Mouse (Mus musculus): ENCODE data around the gene Ftl1. TPM values are rescaled to one million over a fixed set of nuclear protein-coding genes. Genes with fewer than 3 reads are reported as not detected.

Ftl1 gene
- polyA plus RNA-seq, 1 experiment from 2014 or later = 4,320 TPM

Small RNAs within 50 kb of the gene (microRNA-seq; reads per million reads assigned to microRNA genes)
- 0.95 reads per million, percentile 12 among the genes with 10 or more reads in this experiment for gene Gm22133 (ENCODE audit: borderline number of aligned reads)

Other genes with a start within 250 kb of the Ftl1 start
- gene Dkkl1, start 247.7 kb downstream of the Ftl1 start, polyA plus RNA-seq (2014; fragmentation: Nextera tagmentation; extraction: Ambion mirVana) = 1.9 and 2.4 TPM in 2 replicates
- 129 and 131 TPM in 2 replicates for gene Tead2, start 244.1 kb downstream of the Ftl1 start, polyA plus RNA-seq (2014; fragmentation: Nextera tagmentation; extraction: Ambion mirVana)
- 2.1 and 2.2 TPM in 2 replicates for gene Cd37, start 220.8 kb downstream of the Ftl1 start, polyA plus RNA-seq (2014; fragmentation: Nextera tagmentation; extraction: Ambion mirVana)
- 0.32 and 0.47 TPM in 2 replicates for gene Slc6a16, start 218.8 kb downstream of the Ftl1 start, polyA plus RNA-seq (2014; fragmentation: Nextera tagmentation; extraction: Ambion mirVana)
- gene Slc6a21, start 182.4 kb downstream of the Ftl1 start, polyA plus RNA-seq (2014; fragmentation: Nextera tagmentation; extraction: Ambion mirVana) = not detected in 2 replicates
- 7.0 and 9.8 TPM in 2 replicates for gene Trpm4, start 126.1 kb downstream of the Ftl1 start, polyA plus RNA-seq (2014; fragmentation: Nextera tagmentation; extraction: Ambion mirVana)
- gene Hrc, start 124.6 kb downstream of the Ftl1 start, polyA plus RNA-seq (2014; fragmentation: Nextera tagmentation; extraction: Ambion mirVana) = 24.3 and 30.1 TPM in 2 replicates
- gene Ppfia3, start 92.9 kb downstream of the Ftl1 start, polyA plus RNA-seq (2014; fragmentation: Nextera tagmentation; extraction: Ambion mirVana) = 2.0 and 3.7 TPM in 2 replicates
- 1.6 and 1.7 TPM in 2 replicates for gene Lin7b, start 89.3 kb downstream of the Ftl1 start, polyA plus RNA-seq (2014; fragmentation: Nextera tagmentation; extraction: Ambion mirVana)
- 51.6 and 72.0 TPM in 2 replicates for gene Snrnp70, start 64.1 kb downstream of the Ftl1 start, polyA plus RNA-seq (2014; fragmentation: Nextera tagmentation; extraction: Ambion mirVana)
- gene Kcna7, start 54.2 kb downstream of the Ftl1 start, polyA plus RNA-seq (2014; fragmentation: Nextera tagmentation; extraction: Ambion mirVana) = 0.37 and 0.45 TPM in 2 replicates
- gene Ntf5, start 46.2 kb downstream of the Ftl1 start, polyA plus RNA-seq (2014; fragmentation: Nextera tagmentation; extraction: Ambion mirVana) = 3.2 TPM in 2 replicates
- 0.33 and 0.46 TPM in 2 replicates for gene Lhb, start 39.1 kb downstream of the Ftl1 start, polyA plus RNA-seq (2014; fragmentation: Nextera tagmentation; extraction: Ambion mirVana)
- gene Gys1, start 25.0 kb downstream of the Ftl1 start, polyA plus RNA-seq (2014; fragmentation: Nextera tagmentation; extraction: Ambion mirVana) = 99.1 and 106 TPM in 2 replicates
- 98.2 and 104 TPM in 2 replicates for gene Ruvbl2, start 21.8 kb downstream of the Ftl1 start, polyA plus RNA-seq (2014; fragmentation: Nextera tagmentation; extraction: Ambion mirVana)
- gene Bax, start 7.0 kb upstream of the Ftl1 start, polyA plus RNA-seq (2014; fragmentation: Nextera tagmentation; extraction: Ambion mirVana) = 91.3 and 146 TPM in 2 replicates
- gene Tulp2, start 22.0 kb upstream of the Ftl1 start, polyA plus RNA-seq (2014; fragmentation: Nextera tagmentation; extraction: Ambion mirVana) = 1.5 and 2.2 TPM in 2 replicates
- gene Gm45808, start 26.9 kb upstream of the Ftl1 start, polyA plus RNA-seq (2014; fragmentation: Nextera tagmentation; extraction: Ambion mirVana) = not detected in 2 replicates
- 4.6 and 4.9 TPM in 2 replicates for gene Dhdh, start 28.9 kb upstream of the Ftl1 start, polyA plus RNA-seq (2014; fragmentation: Nextera tagmentation; extraction: Ambion mirVana)
- 165 and 186 TPM in 2 replicates for gene Nucb1, start 50.5 kb upstream of the Ftl1 start, polyA plus RNA-seq (2014; fragmentation: Nextera tagmentation; extraction: Ambion mirVana)
- gene Ppp1r15a, start 66.4 kb upstream of the Ftl1 start, polyA plus RNA-seq (2014; fragmentation: Nextera tagmentation; extraction: Ambion mirVana) = 28.5 and 28.8 TPM in 2 replicates
- 1.1 TPM in 2 replicates for gene Plekha4, start 66.4 kb upstream of the Ftl1 start, polyA plus RNA-seq (2014; fragmentation: Nextera tagmentation; extraction: Ambion mirVana)
- 0.31 and 1.5 TPM in 2 replicates for gene Hsd17b14, start 95.0 kb upstream of the Ftl1 start, polyA plus RNA-seq (2014; fragmentation: Nextera tagmentation; extraction: Ambion mirVana)
- 69.1 and 73.2 TPM in 2 replicates for gene Bcat2, start 110.3 kb upstream of the Ftl1 start, polyA plus RNA-seq (2014; fragmentation: Nextera tagmentation; extraction: Ambion mirVana)
- not detected in 2 replicates for gene Fgf21, start 155.6 kb upstream of the Ftl1 start, polyA plus RNA-seq (2014; fragmentation: Nextera tagmentation; extraction: Ambion mirVana)
- not detected in 2 replicates for gene Fut1, start 157.4 kb upstream of the Ftl1 start, polyA plus RNA-seq (2014; fragmentation: Nextera tagmentation; extraction: Ambion mirVana)
- gene Izumo1, start 161.9 kb upstream of the Ftl1 start, polyA plus RNA-seq (2014; fragmentation: Nextera tagmentation; extraction: Ambion mirVana) = 0.34 and 0.35 TPM in 2 replicates
- 13.9 and 14.5 TPM in 2 replicates for gene Rasip1, start 167.6 kb upstream of the Ftl1 start, polyA plus RNA-seq (2014; fragmentation: Nextera tagmentation; extraction: Ambion mirVana)
- gene Mamstr, start 180.1 kb upstream of the Ftl1 start, polyA plus RNA-seq (2014; fragmentation: Nextera tagmentation; extraction: Ambion mirVana) = 3.4 and 4.0 TPM in 2 replicates
- gene Fut2, start 206.5 kb upstream of the Ftl1 start, polyA plus RNA-seq (2014; fragmentation: Nextera tagmentation; extraction: Ambion mirVana) = 0.56 and 1.0 TPM in 2 replicates
- not detected in 2 replicates for gene Ntn5, start 224.1 kb upstream of the Ftl1 start, polyA plus RNA-seq (2014; fragmentation: Nextera tagmentation; extraction: Ambion mirVana)
- gene Sec1, start 234.5 kb upstream of the Ftl1 start, polyA plus RNA-seq (2014; fragmentation: Nextera tagmentation; extraction: Ambion mirVana) = 0.24 and 0.99 TPM in 2 replicates
- 3.3 and 5.5 TPM in 2 replicates for gene Car11, start 240.0 kb upstream of the Ftl1 start, polyA plus RNA-seq (2014; fragmentation: Nextera tagmentation; extraction: Ambion mirVana)
- 3.3 and 3.5 TPM in 2 replicates for gene Dbp, start 245.2 kb upstream of the Ftl1 start, polyA plus RNA-seq (2014; fragmentation: Nextera tagmentation; extraction: Ambion mirVana)

Data from heart, embryonic 11.5 days (tissue).